Mouse (Mus musculus): Measurements from ENCODE around the gene Msmb. TPM values are rescaled to one million over a fixed set of nuclear protein-coding genes. Genes with fewer than 3 reads are reported as not detected.
"Not testable (repeated sequence)": the region's sequence is repeated elsewhere in the genome, so short reads cannot be mapped to it uniquely, and the experiment has no call there.

Msmb gene
- not detected in 2 replicates for polyA plus RNA-seq (2012; rRNA removed)

DNA sequence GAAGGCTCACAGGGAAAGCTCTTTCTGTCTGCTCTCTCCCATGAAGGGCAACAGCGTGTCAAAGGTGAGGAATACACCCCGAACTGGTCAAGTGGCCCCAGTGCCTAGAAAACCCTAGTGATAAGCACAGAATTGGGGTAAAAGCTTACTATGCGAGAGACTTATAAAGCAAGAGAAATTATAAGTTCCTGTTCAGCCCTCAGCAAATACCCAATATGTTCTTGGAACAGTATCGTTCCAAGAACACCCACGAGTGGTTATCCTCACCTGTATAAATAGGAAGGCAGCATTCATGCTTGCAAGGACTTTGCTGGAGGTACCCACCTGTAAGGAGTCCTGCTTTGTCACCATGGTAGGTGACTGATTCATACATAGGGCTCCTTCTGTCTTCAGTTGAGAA, at the start of gene Msmb:
Gene Msmb (plus strand): TSS at position 301 of the 400 bp plus-strand sequence.
- TF ChIP-seq POLR2A (IDR thresholded peaks at IDR 0.05; ENCODE audit: borderline replicate concordance, extremely low read depth, insufficient read depth, insufficient read length, poor library complexity, severe bottlenecking): no peak
- TF ChIP-seq CTCF (IDR thresholded peaks at IDR 0.05; ENCODE audit: borderline replicate concordance, extremely low read depth, insufficient read depth, insufficient read length): no peak
- no peak for DNase-seq (ENCODE audit: low read depth)

DNA sequence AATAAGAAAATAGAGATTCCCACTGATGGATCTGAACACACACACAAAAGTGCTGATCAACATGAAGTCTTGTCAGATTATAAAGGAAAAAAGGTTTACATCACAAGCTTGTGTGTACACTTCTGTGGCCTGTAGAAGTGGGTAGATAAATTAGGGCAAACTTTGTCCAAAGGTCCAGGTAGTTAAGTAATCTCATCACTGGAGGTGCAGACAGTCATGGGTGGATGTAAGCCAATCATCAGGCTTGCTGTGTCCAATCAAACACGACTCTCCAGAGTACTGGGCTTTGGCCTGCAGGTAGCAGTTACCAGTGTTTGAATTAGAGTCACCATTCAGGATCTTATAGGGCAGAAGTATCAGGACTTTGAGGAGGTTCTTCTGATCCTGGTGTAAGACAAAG, 48.8 kb upstream of the Msmb start:
- DNase-seq (ENCODE audit: low read depth): no peak
- TF ChIP-seq POLR2A (IDR thresholded peaks at IDR 0.05; ENCODE audit: borderline replicate concordance, extremely low read depth, insufficient read depth, insufficient read length, poor library complexity, severe bottlenecking) (no peak), CTCF (IDR thresholded peaks at IDR 0.05; ENCODE audit: borderline replicate concordance, extremely low read depth, insufficient read depth, insufficient read length) (no peak)

DNA sequence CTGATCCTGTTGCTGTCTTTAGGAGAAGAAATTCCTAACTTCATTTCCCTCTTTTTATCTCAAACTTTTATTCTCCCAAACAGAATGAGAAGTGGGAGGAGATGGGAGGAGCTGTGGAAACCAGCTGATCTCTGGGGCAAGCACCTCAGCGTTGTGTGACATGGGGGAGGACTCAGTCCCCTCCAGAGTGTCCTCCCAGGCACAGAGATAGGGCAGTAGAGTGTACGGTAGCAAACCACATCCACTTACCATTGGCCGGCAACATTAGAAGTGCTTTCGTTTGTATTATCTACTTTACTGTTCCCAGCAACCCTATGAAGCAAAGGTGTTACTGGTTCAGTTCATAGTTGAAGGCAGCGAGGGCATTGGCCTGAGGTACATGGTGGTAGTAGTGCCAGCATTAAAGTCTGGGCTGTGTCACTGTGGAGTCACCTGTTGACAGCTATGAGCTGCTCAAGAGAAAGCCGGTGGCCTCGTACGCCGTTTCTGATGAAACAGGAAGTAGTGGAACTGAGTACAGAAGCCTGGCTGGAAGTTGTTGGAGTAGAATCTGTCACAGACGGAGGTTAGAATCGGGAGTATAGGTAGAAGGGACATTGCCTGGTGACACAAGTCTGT, 48.2 kb upstream of the Msmb start:
- DNase-seq (ENCODE audit: low read depth): no peak
- no peak for TF ChIP-seq POLR2A (IDR thresholded peaks at IDR 0.05; ENCODE audit: borderline replicate concordance, extremely low read depth, insufficient read depth, insufficient read length, poor library complexity, severe bottlenecking)
- TF ChIP-seq CTCF (IDR thresholded peaks at IDR 0.05; ENCODE audit: borderline replicate concordance, extremely low read depth, insufficient read depth, insufficient read length): no peak

DNA sequence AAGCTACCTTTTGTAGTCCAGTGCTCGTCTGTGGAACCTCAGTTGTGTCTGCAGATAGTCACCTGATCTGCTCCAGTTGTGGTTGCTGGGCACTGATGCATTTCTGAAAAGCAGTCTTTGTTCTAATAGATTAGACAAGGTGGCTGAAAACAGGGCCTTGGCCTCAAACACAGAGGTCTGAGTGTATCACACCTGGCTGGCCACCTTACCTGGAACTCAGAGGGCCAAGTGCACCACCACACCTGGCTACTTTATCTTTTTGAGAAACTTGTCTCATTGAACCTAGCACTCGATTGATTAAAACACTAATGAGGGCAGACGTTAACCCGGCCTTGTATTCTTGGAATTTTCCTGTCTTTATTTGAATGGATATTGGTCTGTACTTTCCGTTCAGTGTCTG, 46.2 kb upstream of the Msmb start:
- TF ChIP-seq POLR2A (IDR thresholded peaks at IDR 0.05; ENCODE audit: borderline replicate concordance, extremely low read depth, insufficient read depth, insufficient read length, poor library complexity, severe bottlenecking): no peak
- no peak for TF ChIP-seq CTCF (IDR thresholded peaks at IDR 0.05; ENCODE audit: borderline replicate concordance, extremely low read depth, insufficient read depth, insufficient read length)
- DNase-seq (ENCODE audit: low read depth): no peak

DNA sequence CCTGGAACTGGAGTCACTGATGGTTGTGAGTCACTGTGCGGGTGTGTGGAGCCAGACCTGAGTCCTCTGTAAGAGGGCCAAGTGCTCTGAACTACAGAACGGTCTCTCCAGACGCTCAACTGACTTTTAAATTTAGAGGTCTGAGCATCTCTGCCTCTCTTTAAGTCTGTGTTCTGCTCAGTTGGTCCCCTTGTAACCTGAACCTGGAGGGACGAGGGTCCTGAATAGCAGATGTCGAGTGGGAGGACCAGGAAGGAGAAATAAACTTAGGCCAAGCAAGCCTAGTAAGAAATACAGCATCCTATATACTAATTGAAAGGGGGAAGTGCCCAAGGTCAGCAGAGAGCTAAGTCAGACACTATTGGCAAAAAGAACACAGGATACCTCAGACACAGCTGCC, 45.1 kb upstream of the Msmb start:
- DNase-seq (ENCODE audit: low read depth): no peak
- no peak for TF ChIP-seq POLR2A (IDR thresholded peaks at IDR 0.05; ENCODE audit: borderline replicate concordance, extremely low read depth, insufficient read depth, insufficient read length, poor library complexity, severe bottlenecking)
- TF ChIP-seq CTCF (IDR thresholded peaks at IDR 0.05; ENCODE audit: borderline replicate concordance, extremely low read depth, insufficient read depth, insufficient read length): no peak

DNA sequence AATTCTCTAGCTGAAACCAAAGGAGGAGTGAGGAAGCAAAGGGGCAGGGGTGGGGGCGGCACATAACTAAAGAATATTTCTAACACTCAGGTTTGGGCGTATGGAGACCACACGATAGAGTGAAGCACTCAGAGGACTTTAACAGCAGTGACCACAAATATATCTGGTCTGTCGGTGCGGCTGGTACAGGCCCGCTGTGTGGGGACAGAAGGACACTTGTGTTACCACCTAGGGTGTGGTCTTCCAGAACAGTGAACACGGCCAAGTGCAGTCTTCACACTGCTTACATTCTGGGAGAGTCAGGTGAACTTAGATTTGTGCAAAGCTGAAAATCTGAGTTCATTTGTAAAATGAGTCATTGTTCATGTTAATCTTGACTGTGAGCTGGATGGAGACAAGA, 44.1 kb upstream of the Msmb start:
- DNase-seq (ENCODE audit: low read depth): no peak
- TF ChIP-seq POLR2A (IDR thresholded peaks at IDR 0.05; ENCODE audit: borderline replicate concordance, extremely low read depth, insufficient read depth, insufficient read length, poor library complexity, severe bottlenecking): no peak
- TF ChIP-seq CTCF (IDR thresholded peaks at IDR 0.05; ENCODE audit: borderline replicate concordance, extremely low read depth, insufficient read depth, insufficient read length): no peak

DNA sequence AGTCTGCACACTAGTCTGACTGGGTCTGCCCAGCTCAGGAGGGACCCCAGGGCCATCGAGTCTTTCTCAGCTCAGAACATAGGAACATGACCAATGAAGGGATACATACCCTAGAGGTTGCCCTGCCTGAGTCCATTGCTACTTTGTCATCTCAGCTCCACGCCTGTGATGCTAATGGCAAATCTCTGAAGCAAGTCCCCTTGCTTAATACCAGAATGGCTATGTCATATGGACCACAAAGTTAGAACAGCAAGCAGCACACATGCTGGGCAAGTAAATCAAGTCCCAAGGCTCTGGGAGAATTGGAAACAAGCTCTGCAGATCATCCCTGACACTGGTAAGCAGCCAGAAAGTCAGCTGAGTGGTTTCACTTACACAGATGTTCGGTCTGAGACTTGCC, 42.9 kb upstream of the Msmb start:
- no peak for DNase-seq (ENCODE audit: low read depth)
- TF ChIP-seq POLR2A (IDR thresholded peaks at IDR 0.05; ENCODE audit: borderline replicate concordance, extremely low read depth, insufficient read depth, insufficient read length, poor library complexity, severe bottlenecking): no peak
- TF ChIP-seq CTCF (IDR thresholded peaks at IDR 0.05; ENCODE audit: borderline replicate concordance, extremely low read depth, insufficient read depth, insufficient read length): no peak

DNA sequence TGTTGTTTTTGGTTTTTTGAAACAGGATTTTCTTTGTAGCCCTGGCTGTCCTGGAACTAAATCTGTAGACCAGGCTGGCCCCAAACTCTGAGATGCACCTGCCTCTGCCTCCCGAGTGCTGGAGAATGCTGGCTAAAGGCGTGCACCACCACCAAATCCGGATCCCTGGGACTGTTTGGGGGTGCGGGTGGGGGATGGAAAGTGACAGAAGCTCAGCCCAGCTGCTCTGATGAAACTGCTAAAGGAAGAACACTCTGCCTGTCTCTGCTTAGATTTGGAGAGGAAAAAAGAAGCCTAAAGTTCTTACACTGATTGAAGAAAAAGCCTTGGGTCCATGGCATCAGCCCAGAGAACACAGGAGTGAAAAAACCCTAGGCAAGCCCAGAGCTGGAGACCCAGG, 38.3 kb upstream of the Msmb start:
- DNase-seq (ENCODE audit: low read depth): no peak
- TF ChIP-seq POLR2A (IDR thresholded peaks at IDR 0.05; ENCODE audit: borderline replicate concordance, extremely low read depth, insufficient read depth, insufficient read length, poor library complexity, severe bottlenecking): no peak
- TF ChIP-seq CTCF (IDR thresholded peaks at IDR 0.05; ENCODE audit: borderline replicate concordance, extremely low read depth, insufficient read depth, insufficient read length): no peak

DNA sequence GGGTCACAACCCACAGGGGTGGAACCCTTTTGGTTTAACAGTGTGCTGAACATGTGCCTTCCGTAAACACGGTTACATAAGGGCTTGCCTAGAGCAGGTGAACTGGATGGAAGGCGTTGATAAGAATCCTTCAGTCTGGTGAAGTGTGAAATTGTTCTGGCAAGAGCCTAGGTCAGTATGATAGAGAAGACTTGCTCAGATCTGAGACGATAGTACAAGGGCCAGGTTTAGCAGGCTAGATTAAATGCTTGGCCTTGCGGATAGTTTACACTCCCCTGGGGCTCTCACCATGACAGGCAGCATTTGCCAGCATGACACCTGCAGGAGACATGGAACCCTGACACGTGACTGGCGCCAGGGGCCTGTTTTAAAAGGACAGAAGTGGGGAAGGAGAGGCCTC, 36.2 kb upstream of the Msmb start:
- no peak for DNase-seq (ENCODE audit: low read depth)
- no peak for TF ChIP-seq CTCF (IDR thresholded peaks at IDR 0.05; ENCODE audit: borderline replicate concordance, extremely low read depth, insufficient read depth, insufficient read length)
- no peak for TF ChIP-seq POLR2A (IDR thresholded peaks at IDR 0.05; ENCODE audit: borderline replicate concordance, extremely low read depth, insufficient read depth, insufficient read length, poor library complexity, severe bottlenecking)

DNA sequence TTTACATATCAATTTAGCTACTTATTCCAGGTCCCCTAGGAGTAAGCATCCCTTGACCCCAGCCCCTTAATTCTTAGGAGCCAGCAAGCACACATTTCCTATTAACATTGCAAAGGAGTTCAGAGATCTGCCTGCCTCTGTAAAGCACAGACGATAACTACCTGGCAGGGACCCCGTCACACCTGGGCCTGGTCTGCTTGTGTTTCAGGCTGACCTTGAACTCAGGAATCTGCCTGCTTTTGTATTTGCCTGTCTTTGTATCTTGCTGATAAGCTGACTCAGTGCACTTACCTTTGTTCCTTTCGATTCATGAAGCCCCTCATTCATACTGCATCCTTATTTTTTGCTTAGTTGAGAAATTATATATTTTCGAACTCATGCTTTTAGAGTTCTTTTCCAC, 34.9 kb upstream of the Msmb start:
- TF ChIP-seq POLR2A (IDR thresholded peaks at IDR 0.05; ENCODE audit: borderline replicate concordance, extremely low read depth, insufficient read depth, insufficient read length, poor library complexity, severe bottlenecking): no peak
- no peak for TF ChIP-seq CTCF (IDR thresholded peaks at IDR 0.05; ENCODE audit: borderline replicate concordance, extremely low read depth, insufficient read depth, insufficient read length)

DNA sequence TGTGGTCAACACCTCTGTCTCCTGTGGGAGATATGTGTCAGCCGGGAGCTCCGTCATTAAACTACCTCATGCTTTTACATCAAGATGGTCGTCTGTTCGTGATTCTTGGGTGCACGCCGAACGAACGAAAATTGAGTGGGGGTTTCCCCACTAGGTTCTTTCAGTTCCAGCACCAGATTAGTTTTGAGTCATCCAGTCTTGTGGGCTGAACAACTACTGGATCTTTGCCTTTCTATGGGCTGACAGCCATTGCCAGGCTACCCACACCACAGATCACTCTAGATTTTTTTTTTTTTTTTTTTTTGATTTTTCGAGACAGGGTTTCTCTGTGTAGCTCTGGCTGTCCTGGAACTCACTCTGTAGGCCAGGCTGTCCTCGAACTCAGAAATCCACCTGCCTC, 29.7 kb upstream of the Msmb start:
- DNase-seq (ENCODE audit: low read depth): not testable (repeated sequence)

More for the DNA sequence above, 34.9 kb upstream of the Msmb start:
- DNase-seq (ENCODE audit: low read depth): no peak

DNA sequence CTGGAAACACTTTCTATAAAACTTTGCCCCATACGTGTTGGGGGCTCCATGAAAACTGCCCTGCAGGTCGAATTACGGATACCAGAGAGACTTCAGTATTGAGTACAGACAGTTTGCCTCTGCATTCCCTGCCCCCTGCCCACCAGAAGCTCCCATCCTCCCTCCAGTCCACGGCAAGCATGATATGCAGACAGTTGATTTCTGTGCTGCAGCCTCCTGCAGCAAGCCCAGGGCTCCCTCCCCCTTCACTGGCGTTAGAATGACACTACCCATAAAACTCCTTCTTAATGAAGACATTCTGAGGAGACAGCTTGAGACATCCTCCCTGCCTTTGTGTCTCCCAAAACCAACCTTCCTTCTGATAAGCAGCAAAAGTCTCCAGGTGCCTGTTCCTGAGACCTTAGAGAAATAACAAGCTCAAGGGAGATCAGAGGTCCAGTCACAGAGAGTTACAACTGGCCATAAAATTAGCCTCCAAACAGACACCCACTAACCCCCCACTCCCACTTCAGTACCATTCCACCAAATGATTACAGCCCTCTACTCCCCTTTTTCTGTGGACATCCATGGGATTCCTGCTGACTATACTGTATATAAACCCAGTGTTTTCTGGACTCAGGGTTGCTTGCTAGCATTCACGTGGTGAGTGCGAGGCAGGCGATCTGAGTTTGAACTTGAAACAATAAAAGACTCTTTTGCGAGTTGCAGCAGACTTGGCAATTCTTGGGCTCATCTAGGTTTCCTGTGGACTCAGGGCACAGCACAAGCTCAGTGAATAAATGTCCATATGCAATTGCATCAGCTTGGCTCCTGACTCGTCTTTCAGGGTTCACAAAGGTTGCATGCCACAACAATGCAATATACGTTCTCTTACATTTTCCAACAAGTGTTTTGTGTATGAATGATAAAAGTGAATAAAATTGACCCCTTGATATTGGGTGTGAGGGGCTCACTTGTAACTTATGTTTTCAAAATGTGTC, 20.6 kb upstream of the Msmb start:
- no peak for DNase-seq (ENCODE audit: low read depth)
- TF ChIP-seq POLR2A (IDR thresholded peaks at IDR 0.05; ENCODE audit: borderline replicate concordance, extremely low read depth, insufficient read depth, insufficient read length, poor library complexity, severe bottlenecking): no peak
- TF ChIP-seq CTCF (IDR thresholded peaks at IDR 0.05; ENCODE audit: borderline replicate concordance, extremely low read depth, insufficient read depth, insufficient read length): no peak
